Mouse (Mus musculus) stomach, postnatal 0 days (tissue): ENCODE results near the gene Ssc4d.

ENCODE experiments used
- CTCF ChIP-seq: IDR thresholded peaks from 2 replicates; pipeline ENCODE4 v1.5.1; 2016; ENCODE audit warnings: antibody characterized with exemption, low read depth, mild to moderate bottlenecking, moderate library complexity
- EP300 ChIP-seq: optimal IDR thresholded peaks from 2 replicates; pipeline ENCODE3; 2016; ENCODE audit warnings: antibody characterized with exemption

DNA sequence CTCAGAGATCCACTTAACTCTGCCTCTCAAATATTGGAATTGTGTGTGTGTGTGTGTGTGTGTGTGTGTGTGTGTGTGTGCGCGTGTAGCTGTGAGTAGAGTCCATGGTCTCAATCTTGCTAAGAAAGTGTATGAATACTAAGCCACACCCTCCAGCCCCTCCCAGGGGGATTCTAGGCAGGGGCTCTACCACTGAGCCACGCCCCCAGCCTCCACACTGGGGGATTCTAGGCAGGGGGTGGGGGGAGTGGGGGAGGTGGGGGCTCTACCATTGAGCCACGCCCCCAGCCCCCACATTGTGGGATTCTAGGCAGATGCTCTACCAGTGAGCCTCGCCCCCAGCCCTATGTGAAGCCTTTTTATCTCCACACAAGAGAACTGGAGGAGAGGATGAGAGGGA is 27.7 kb downstream of the Ssc4d start:
- no peak for TF ChIP-seq EP300
- TF ChIP-seq CTCF, result no peak
